Mouse (Mus musculus) B cell, adult (primary cell): ENCODE measurements around the gene B020004J07Rik. TPM values are rescaled to one million over a fixed set of nuclear protein-coding genes. Genes with fewer than 3 reads are reported as not detected.

Experiments
- total RNA-seq: library from RNA; stranded (reverse); gene quantifications from 4 replicates; pipeline ENCODE4 v1.2.4, GENCODE M21; 2023; ENCODE audit not compliant: inconsistent age

Gene B020004J07Rik
- not detected in 4 replicates for total RNA-seq

GRCm38 (mm10) chr4:101843923-101844322, at the start of gene B020004J07Rik:
Gene B020004J07Rik (minus strand): TSS chr4:101844023.

Other genes starting within 250 kb of the B020004J07Rik start
- gene Leprot, start 196.3 kb downstream of the B020004J07Rik start, total RNA-seq: 25.3 to 27.6 TPM (median 26.3 TPM) in 4 replicates
- gene Lepr, start 126.6 kb downstream of the B020004J07Rik start, total RNA-seq: 0.24 to 0.72 TPM in 2 of 4 replicates, not detected in the others
- not detected in 4 replicates for gene C130073F10Rik, start 49.8 kb upstream of the B020004J07Rik start, total RNA-seq
- not detected in 4 replicates for gene Gm12800, start 65.1 kb upstream of the B020004J07Rik start, total RNA-seq
- not detected in 4 replicates for gene Gm12794, start 96.4 kb upstream of the B020004J07Rik start, total RNA-seq
- not detected in 4 replicates for gene Gm12790, start 137.0 kb upstream of the B020004J07Rik start, total RNA-seq
- gene Gm12789, start 142.6 kb upstream of the B020004J07Rik start, total RNA-seq: not detected in 4 replicates
- 137 to 157 TPM (median 151 TPM) in 4 replicates for gene Pde4b, start 243.5 kb upstream of the B020004J07Rik start, total RNA-seq